Mouse (Mus musculus): Measurements from ENCODE around the gene Tbx10.
"Not testable (repeated sequence)": the region's sequence is repeated elsewhere in the genome, so short reads cannot be mapped to it uniquely, and the experiment has no call there.

The Tbx10 gene

DNA sequence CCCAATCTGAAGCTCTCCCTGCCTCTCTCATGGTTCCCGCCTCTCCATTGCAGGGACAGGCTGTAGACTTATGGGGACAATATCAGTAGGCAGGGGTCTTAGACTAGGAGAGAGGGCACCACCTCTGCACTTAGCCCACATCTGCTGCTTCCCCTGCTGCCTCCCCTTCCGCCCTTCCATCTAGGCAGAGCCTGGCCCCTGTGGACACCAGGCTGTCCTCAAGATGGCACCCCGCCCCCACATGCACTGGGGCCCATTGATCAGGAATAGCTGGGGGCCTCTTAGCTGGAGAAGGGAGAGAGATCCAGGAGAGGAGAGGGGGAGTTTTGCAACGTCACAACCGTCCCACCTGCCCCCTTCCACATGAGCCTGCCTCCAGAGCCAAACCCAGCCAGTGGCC, at the start of gene Tbx10:
Gene Tbx10, plus strand, starts transcription at position 337 of the 400 bp plus-strand sequence.
- no peak for DNase-seq (ENCODE audit: low spot score)

DNA sequence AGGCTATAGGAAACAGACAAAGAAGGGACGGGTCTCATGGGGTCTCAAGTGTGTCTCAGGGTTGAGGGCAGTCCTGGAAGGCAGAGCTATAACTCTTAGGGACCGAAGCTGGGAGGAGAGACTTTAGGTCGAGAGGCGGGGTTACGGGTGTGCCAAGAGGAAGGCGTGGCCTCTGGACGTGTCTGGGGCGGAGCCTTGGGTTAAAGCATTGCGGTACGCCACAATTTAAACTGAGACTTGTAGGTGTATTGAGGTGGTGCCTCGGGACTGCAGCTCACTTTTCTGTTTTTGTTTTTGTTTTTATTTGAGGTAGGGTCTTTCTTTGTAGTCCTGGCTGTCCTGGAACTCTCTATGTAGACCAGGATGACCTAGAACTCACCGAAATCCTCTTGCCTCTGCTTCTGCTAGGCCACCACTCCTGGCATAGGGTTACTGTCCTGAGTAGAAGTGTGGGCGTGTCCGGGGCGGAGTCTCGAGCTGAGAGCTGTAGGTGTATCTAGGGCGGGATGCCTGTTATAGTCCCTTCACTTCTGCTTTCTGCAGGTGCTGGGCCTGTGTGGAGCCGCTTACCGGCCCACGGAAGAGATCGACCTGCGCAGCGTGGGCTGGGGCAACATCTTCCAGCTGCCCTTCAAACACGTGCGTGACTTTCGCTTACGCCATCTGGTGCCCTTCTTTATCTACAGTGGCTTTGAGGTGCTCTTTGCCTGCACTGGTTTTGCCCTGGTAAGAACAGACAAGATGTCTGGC, 49.4 kb upstream of the Tbx10 start:
- no peak for DNase-seq (ENCODE audit: low spot score)

DNA sequence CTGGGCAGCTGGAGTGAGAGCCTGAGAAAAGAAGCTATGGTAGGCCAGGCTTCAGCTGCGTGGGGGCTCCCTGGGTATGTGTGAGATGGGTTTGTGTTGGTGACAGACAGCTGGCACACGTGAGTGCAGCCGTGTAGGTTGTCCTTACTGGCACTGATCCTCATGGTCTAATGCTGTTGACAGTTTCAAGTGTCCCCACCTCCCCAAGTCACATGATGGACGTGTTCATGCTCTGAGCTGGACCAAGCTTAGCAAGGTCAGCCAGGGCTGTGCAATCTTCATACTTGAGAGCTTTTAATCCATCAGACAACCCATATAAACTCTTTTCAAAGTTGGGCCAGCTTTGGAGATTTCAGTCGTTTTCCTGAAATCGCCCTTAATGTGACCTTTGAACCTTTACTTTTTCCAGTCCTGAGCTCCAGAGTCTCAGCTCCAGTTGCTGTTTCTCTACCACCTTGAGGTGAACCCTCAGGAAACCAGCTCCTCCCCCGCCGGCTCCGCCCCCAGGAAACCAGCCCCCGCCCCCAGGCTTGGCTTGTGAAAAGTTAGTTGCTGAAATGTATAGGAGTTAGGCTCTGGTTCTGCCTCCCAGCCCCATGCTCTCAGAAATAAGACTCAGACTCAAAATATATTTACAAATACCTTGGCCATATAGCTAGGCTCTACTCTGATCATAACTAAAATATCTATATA, 46.5 kb upstream of the Tbx10 start:
- no peak for DNase-seq (ENCODE audit: low spot score)

DNA sequence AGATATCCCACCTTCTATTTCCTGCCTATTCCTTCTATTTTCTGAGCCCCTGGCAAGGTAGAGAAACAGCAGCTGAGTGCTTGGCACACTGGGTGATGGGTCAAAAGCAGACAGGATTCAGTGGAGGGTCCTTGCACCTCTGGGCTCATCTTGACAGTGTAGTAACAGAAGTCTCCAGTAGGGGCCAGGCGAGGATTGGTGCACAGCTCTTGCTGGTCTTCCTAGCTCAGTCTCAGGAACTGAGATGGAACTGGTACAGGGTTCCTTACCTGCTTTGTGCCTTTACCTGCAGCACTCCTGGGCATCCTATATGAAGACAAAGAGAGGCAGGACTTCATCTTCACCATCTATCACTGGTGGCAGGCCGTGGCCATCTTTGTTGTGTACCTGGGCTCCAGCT, 45.8 kb upstream of the Tbx10 start:
- peak; percentile 89 for DNase-seq (ENCODE audit: low spot score)

DNA sequence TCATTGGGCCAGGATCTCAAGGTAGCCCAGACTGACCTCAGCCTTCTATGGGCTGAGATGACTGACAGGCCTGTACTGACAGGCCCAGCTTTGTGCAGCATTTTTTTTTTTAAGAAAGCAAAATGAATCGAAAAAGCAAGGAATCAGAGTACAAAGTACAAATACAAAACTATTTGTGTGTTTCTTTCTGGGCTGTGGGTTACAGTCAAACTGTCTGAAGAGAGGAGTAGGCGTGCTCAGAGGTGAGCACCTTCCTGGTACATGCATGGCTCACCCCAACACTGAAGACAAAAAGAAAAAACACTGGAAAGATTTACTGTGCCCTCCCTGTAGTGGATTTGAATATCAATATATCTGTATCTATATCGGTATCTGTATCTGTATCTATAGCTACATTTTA, 44.7 kb upstream of the Tbx10 start:
- DNase-seq (ENCODE audit: low spot score), result no peak

DNA sequence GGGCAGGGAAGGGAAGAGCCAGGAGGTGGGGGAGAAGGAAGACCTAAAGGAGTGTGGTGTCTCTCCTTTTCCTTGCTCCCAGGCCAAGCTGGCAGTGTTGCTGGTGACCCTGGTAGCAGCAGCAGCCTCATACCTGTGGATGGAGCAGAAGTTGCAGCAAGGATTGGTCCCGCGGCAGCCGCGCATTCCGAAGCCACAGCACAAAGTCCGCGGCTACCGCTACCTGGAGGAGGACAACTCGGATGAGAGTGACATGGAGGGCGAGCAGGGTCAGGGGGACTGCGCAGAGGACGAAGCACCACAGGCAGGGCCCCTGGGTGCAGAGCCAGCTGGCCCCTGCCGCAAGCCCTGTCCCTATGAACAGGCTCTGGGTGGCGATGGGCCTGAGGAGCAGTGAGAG, 44.0 kb upstream of the Tbx10 start:
- no peak for DNase-seq (ENCODE audit: low spot score)

DNA sequence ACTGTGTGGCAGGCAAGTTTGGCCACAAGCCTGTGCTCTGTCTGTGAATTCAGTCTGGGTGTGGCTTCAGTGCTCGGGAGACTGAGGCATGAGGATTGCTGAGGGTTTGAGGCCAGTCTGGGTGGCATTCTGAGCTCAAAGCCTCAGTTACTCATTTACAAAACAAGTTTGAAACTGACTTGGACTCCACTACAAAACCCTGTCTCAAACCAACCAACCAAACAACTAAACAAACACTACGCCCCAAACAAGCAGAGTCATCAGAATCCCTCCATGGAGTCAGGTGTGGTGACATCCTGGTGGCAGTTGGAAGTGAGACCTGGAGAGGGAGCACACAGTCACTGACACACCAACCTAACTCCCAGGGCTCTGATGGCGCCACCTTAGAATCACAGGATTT, 42.2 kb upstream of the Tbx10 start:
- DNase-seq (ENCODE audit: low spot score), result no peak

DNA sequence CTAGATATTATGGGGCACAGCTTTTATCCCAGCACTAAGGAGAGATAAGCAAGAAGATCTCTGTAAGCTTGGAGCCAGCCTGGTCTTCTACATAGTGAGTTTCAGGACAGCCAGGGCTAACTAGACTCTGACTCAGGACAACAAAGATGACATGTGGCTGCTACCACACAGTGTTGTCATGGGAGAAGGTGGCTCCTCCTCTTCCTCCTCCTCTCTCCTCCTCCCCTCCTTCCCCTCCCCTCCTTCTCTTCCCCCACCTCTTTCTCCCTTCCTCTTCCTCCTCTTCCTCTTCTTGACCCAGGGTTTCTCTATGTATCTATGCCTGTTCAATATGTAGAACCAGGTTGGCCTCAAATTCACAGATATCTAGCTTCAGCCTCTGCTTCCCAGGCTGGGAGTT, 41.1 kb upstream of the Tbx10 start:
- no peak for DNase-seq (ENCODE audit: low spot score)

DNA sequence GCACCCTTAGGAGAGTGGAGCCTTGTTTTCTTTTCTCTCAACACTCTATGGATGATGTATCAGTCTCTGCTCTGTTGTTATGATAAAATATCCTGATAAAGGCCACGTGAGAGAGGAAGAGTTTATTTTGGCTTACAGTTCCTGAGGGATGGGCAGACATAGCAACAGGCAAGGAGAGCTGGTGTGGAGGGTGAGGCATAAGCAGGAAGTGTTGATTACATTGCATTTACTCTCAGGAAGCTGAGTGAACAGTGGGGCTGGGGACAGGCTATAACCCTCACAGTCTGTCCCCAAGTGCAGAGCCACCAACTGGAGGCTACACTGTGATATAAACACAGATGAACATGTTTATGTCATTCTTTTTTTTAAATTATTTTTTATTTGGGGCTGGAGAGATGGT, 40.5 kb upstream of the Tbx10 start:
- no peak for DNase-seq (ENCODE audit: low spot score)

DNA sequence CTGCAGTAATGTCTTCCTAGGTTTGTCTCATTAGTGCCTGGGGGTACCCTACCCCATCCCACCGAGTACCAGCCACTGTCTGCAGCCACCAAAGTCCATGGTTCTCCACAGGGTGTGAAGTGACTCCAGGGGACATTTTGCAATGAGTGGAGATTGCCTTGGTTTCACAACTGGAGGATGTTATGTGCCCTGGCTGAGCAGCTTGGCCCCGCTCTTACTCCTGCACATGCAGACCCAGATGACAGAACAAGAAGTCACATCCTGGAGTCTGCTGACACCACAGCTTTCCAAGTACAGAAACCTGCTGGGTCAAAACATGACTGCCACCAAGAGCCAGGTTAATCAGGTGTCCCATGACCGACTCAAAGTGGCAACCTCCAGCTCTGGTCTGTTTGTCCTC, 37.5 kb upstream of the Tbx10 start:
- no peak for DNase-seq (ENCODE audit: low spot score)

DNA sequence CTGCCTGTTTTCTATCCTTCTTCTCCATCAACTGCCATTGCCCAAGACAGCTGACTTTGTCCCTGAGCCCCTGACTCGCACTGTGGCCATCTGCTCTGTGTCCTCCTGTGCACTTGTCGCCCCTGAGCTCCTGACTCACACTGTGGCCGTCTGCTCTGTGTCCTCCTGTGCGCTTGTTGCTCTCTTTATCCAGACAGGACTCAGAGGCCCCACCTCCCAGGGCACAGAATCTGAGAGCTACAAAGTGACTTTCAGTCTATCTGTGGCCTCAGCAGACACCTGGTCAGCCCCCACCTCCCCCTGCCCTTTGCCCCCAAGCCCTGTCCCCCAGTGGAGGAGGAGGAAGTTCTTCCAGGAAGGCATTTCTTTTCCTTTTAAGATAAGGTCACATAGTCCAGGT, 36.7 kb upstream of the Tbx10 start:
- DNase-seq (ENCODE audit: low spot score), result no peak

DNA sequence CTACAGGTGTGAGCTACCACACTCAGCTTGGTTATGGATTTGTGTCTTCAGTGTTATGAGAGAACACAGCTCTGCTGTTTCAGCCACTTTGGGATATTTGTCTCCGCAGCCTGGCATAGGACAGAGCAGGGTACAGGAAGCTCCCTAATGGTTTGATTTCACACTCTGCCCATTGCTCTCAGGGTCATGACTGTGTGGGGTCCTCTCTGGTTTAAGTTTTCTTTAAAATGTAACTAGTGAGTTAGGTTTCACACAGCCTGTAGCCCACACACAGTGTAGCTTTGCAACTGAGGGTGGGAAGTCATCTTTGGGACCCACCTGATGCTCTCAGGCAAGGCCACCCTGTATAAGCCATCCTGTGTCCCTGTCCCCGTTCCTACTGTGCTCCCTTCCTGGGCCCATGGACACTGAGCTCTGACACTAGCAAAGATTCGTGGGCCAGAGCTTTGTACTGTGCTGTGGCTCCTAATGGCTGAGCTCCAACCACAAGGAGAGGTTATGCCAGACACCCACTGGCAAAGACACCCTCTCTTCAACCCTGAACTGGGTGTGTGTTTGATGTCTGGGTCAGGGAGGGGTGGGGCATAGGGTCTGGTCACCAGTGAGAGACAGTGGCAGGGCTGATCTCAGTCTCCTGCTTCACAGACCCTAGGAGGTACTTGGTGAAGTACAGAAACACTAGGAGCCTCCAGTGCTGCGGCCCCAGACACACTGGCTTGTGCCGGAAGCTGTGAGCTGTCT, 35.1 kb upstream of the Tbx10 start:
- not testable (repeated sequence) for DNase-seq (ENCODE audit: low spot score)

DNA sequence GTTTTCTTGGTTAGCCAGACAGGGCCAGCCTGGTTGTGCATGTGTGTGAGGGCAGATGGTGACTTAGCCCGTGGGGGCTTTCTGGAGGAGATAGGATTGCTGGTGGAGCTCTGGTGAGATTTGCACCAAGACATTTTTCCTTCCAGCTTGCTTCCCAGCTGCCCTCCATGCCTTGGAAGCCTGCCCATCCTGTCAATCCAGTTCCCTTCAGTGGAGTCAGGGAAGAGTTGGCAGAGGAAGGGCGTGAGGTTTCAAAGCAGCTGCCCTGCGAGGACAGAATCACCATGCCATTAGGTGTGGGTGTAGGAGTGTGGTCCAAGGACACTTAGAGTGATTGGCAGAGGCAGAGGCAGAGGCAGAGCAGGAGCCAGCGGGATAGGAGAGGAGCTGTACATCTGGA, 34.1 kb upstream of the Tbx10 start, which contains the start of gene Aldh3b3:
Gene Aldh3b3, plus strand, starts transcription at position 176 of the 400 bp plus-strand sequence.
- DNase-seq (ENCODE audit: low spot score), result no peak

DNA sequence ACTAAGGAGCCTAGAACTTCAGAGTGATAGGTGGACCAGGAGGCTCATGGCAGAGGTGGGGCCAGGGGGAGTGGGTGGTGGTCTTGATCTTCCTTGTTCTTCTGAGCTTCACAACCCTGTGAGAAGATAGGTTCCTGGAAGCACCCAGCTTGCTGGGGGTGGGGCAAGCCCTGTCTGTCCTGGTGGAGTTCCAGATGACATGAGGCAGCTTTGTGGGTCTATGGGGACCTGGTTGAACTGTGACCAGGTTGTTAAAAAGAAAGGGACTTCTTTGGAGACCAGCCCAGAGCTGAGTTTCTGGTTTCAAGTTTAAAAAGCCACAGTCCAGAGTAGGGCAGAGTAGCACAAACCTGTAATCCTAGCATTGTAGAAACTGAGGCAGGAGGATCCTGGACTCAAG, 33.5 kb upstream of the Tbx10 start:
- no peak for DNase-seq (ENCODE audit: low spot score)

DNA sequence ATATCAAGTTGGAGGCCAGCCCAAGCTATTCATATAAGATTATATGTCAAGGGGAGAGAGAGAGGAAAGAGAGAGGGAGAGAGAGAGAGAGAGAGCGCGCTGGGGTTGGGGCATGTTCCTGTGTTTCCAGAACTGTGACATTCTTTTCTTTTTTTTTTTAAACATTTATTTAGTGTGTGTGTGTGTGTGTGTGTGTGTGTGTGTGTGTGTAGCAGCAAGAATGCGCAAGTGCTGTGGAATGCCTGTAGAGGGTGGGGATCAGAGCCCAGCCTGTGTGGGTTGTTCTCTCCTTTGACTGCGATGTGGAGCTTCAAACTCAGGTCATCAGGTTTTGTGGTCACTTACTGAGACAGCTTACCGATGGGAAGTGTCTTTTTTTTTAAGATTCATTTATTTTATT, 32.3 kb upstream of the Tbx10 start:
- DNase-seq (ENCODE audit: low spot score), result no peak

DNA sequence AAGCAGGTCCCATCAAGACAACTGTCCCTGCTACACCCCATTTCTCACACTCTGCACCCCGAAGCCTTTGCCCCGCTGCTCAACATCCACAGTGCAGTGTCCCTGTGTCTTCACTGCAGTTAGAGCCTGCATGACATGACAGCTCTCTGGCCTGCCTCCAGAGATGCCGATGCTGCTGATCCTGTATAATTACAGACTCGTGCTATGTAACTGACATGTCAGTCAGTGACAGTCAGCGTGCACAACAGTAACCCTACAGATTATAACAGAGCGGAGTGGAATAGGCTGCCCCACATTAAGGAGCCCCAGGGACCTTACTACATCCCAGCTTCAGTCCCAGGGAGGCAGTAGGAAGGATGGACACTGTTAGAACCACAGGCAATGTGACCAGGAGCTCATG, 30.7 kb upstream of the Tbx10 start:
- not testable (repeated sequence) for DNase-seq (ENCODE audit: low spot score)

DNA sequence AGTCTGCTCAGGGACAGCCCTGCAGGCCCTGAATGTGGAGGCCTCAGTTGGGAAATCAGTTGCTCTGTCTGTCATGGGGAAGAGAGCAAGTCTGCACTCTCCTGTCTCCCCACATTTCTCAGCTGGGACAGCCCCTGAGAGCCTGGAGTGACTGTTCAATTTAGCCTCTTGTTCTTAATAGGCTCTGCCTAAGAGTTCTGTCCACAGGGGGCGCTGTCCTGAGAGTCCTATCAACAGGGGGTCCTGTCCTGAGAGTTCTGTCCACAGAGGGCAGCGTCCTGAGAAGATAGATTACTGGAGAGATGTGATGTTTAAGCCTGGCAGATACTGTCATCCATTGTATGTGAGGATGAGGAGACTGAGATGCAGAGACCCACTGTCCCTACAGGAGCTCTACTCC, 30.1 kb upstream of the Tbx10 start:
- peak; percentile 48 for DNase-seq (ENCODE audit: low spot score)

DNA sequence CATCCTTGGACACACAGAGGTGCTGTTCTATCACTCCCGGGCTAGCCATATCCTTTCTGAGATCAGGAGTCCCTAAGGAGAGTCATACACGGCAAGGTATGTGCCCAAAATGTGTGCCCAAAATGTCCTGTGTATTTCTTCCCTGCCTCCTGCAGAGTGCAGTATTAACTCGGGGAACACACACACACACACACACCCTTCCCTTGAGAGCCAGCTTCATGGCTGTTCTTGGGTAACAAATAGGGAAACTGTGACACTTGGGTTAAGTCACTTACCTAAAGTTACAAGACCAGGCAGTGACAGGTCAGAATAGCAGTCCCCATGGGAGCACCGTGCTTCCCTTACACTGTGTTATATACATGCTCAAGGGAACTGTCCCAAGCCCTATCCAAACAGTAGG, 28.5 kb upstream of the Tbx10 start:
- DNase-seq (ENCODE audit: low spot score), result no peak

DNA sequence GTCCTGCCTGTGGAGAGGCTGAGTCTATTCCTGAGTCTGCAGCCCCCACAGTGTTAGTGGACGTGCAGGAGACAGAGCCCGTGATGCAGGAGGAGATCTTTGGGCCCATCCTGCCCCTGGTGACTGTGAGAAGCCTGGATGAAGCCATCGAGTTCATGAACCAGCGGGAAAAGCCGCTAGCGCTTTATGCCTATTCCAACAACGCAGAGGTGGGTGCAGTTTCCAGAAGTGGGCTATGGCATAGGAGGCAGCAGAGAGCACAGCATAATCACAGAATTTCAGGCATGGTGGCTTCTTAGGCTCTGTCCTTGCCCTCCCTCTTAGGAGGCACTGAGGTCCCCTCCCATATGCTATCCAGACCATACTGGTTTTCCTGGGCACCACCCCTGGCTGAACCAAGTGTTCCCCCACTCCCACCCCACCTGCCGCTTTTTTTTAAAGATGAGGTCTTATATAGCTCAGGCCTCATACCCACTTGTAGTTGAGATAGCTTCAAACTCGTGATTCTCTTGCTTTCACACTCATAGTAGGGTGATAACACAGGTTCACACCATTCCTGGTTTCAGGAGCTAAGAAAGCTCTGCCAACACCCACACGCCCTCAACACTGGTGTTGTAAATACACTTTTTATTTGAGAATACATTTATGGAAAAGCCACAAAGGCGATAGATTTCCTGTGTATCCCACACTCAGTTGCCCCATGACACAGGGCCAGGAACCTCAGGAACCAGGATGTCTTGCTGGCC, 26.0 kb upstream of the Tbx10 start:
- DNase-seq (ENCODE audit: low spot score), result peak; percentile 54

DNA sequence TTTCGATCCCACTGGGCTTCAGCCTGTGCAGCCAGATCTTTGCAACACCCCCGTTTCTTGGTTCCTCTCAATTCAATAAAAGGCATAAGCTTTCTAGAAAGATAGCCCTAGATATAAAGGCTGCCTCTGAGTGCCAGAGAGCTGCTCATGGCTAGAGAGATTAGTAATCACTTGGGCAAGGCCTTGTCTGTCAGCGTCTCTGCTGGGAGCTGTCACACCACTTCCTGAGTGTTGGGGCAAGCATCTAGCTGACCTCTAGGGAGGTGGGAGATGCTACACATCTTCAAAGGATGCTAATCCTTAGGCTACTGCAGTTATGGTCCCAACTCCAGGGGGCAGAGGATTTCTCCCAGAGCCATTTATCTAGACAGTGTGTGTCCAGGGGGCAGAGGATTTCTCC, 25.3 kb upstream of the Tbx10 start:
- DNase-seq (ENCODE audit: low spot score), result no peak

DNA sequence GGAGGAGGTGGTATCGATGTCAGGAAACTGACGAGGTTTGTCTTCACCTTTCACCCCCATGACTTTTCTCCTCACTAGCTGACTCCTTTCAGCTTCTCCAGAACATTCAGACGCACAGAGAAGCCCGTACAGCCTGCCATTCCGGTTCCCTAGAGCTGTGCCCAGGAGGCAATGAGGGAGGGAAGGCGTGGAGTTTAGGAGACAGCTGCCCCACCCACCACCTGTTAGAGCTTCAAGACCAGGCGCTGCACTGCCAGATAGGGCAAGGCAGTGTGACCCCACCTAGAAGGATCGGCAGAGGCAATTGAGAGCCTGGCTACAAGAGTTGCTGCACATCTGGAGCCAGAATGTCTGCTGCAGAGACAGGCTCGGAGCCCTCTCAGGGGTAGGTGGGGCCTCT, 20.3 kb upstream of the Tbx10 start, which contains the start of gene Aldh3b2:
Gene Aldh3b2, plus strand, starts transcription at position 100 of the 400 bp plus-strand sequence.
- no peak for DNase-seq (ENCODE audit: low spot score)

DNA sequence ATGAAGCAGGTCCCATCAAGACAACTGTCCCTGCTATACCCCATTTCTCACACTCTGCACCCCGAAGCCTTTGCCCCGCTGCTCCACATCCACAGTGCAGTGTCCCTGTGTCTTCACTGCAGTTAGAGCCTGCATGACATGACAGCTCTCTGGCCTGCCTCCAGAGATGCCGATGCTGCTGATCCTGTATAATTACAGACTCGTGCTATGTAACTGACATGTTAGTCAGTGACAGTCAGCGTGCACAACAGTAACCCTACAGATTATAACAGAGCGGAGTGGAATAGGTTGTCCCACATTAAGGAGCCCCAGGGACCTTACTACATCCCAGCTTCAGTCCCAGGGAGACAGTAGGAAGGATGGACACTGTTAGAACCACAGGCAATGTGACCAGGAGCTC, 17.9 kb upstream of the Tbx10 start:
- not testable (repeated sequence) for DNase-seq (ENCODE audit: low spot score)

Measured in retina, embryonic 14.5 days (tissue).